Mouse (Mus musculus) testis, adult 2 months (tissue): ENCODE measurements around the gene Tmem274. TPM values are rescaled to one million over a fixed set of nuclear protein-coding genes. Genes with fewer than 3 reads are reported as not detected.
"Not testable (repeated sequence)": the region's sequence is repeated elsewhere in the genome, so short reads cannot be mapped to it uniquely, and the experiment has no call there.

Source experiments
- H3K27ac ChIP-seq: fragments of 200-500 bp; 2 replicates; pipeline ENCODE4 v1.5.1; 2012; ENCODE audit warnings: low read depth, low read length; ENCODE audit not compliant: control insufficient read depth, insufficient read depth
- H3K27me3 ChIP-seq: fragments of 200-500 bp; 2 replicates; pipeline ENCODE4 v1.6.1; 2012; ENCODE audit warnings: mild to moderate bottlenecking, low read length, moderate library complexity; ENCODE audit not compliant: control insufficient read depth, insufficient read depth
- H3K36me3 ChIP-seq: fragments of 200-500 bp; 2 replicates; pipeline ENCODE4 v1.6.1; 2012; ENCODE audit warnings: mild to moderate bottlenecking, low read length; ENCODE audit not compliant: control insufficient read depth, insufficient read depth
- H3K4me1 ChIP-seq: fragments of 200-500 bp; 2 replicates; pipeline ENCODE4 v1.6.1; 2012; ENCODE audit warnings: low read length; ENCODE audit not compliant: control insufficient read depth, insufficient read depth
- H3K4me3 ChIP-seq: fragments of 200-500 bp; 2 replicates; pipeline ENCODE4 v1.5.1; 2012; ENCODE audit warnings: low read depth, mild to moderate bottlenecking, low read length, moderate library complexity, mixed read lengths; ENCODE audit not compliant: control insufficient read depth
- CTCF ChIP-seq: fragments of 200-500 bp; IDR thresholded peaks from 2 replicates; pipeline ENCODE4 v1.5.1; 2012; ENCODE audit warnings: low read depth, mild to moderate bottlenecking, inconsistent platforms, low read length, moderate library complexity; ENCODE audit not compliant: control insufficient read depth, insufficient read depth, insufficient replicate concordance
- POLR2A ChIP-seq: fragments of 200-500 bp; IDR thresholded peaks from 2 replicates; pipeline ENCODE4 v1.6.1; 2012; ENCODE audit warnings: low read depth, mild to moderate bottlenecking, inconsistent platforms, low read length, moderate library complexity; ENCODE audit not compliant: control insufficient read depth
- polyA plus RNA-seq: library from polyadenylated mRNA; depleted of rRNA; stranded (reverse); fragments of >200 nt; gene quantifications from 2 replicates; pipeline ENCODE4 v1.2.3, GENCODE M21; 2012

Gene Tmem274
- polyA plus RNA-seq, 1 experiment, result 1.3 TPM

GRCm38 (mm10) chr4:149457831-149458430, 19.2 kb upstream of the Tmem274 start:
- no peak for TF ChIP-seq POLR2A
- TF ChIP-seq CTCF, result no peak
- H3K4me3 ChIP-seq, result no peak overlapping the region
- H3K36me3 ChIP-seq, result no peaks in the 10 kb centered on the region

GRCm38 (mm10) chr4:149458526-149458925, 18.7 kb upstream of the Tmem274 start:
- no peak for TF ChIP-seq CTCF
- TF ChIP-seq POLR2A, result no peak
- peaks cover 4% of the 10 kb centered on the region for H3K4me1 ChIP-seq

More at GRCm38 (mm10) chr4:149457831-149458430, 19.2 kb upstream of the Tmem274 start:
- Histone ChIP-seq H3K27ac (no peak overlapping the region), H3K27me3 (no peaks in the 10 kb centered on the region), H3K4me1 (peaks cover 4% of the 10 kb centered on the region)

GRCm38 (mm10) chr4:149459425-149459824, 17.8 kb upstream of the Tmem274 start:
- Histone ChIP-seq H3K4me3 (no peak overlapping the region), H3K4me1 (peaks cover 4% of the 10 kb centered on the region), H3K27me3 (no peaks in the 10 kb centered on the region), H3K36me3 (no peaks in the 10 kb centered on the region), H3K27ac (no peak overlapping the region)
- TF ChIP-seq CTCF (no peak), POLR2A (no peak)

More at GRCm38 (mm10) chr4:149458526-149458925, 18.7 kb upstream of the Tmem274 start:
- Histone ChIP-seq H3K36me3 (no peaks in the 10 kb centered on the region), H3K27ac (no peak overlapping the region), H3K27me3 (no peaks in the 10 kb centered on the region), H3K4me3 (no peak overlapping the region)

GRCm38 (mm10) chr4:149460475-149460874, 16.7 kb upstream of the Tmem274 start:
- H3K27ac ChIP-seq, H3K4me3 ChIP-seq, H3K4me1 ChIP-seq, H3K36me3 ChIP-seq, H3K27me3 ChIP-seq: not testable (repeated sequence)

- H3K4me3 ChIP-seq, result no peak overlapping the region
- H3K27ac ChIP-seq, result no peak overlapping the region
- TF ChIP-seq POLR2A (no peak), CTCF (no peak)
These were observed 15.4 kb upstream of the Tmem274 start for GRCm38 (mm10) chr4:149461579-149462304.

GRCm38 (mm10) chr4:149462305-149462971, 14.7 kb upstream of the Tmem274 start:
- H3K27me3 ChIP-seq, result no peaks in the 10 kb centered on the region
- peaks cover 2% of the 10 kb centered on the region for H3K4me1 ChIP-seq
- no peak overlapping the region for H3K4me3 ChIP-seq
- TF ChIP-seq POLR2A (no peak), CTCF (no peak)
- H3K27ac ChIP-seq, result no peak overlapping the region
- no peaks in the 10 kb centered on the region for H3K36me3 ChIP-seq

More at GRCm38 (mm10) chr4:149461579-149462304, 15.4 kb upstream of the Tmem274 start:
- H3K27me3 ChIP-seq, result no peaks in the 10 kb centered on the region
- H3K36me3 ChIP-seq, result no peaks in the 10 kb centered on the region
- H3K4me1 ChIP-seq, result peaks cover 4% of the 10 kb centered on the region

GRCm38 (mm10) chr4:149463435-149463950, 13.7 kb upstream of the Tmem274 start:
- TF ChIP-seq POLR2A, result no peak
- no peak for TF ChIP-seq CTCF
- Histone ChIP-seq H3K36me3 (no peaks in the 10 kb centered on the region), H3K4me3 (no peak overlapping the region), H3K27me3 (no peaks in the 10 kb centered on the region), H3K4me1 (peaks cover 2% of the 10 kb centered on the region), H3K27ac (no peak overlapping the region)
